Mouse (Mus musculus): ENCODE data around the gene Unc13a. TPM values are rescaled to one million over a fixed set of nuclear protein-coding genes. Genes with fewer than 3 reads are reported as not detected.

Gene Unc13a
- polyA plus RNA-seq (2016; fragmentation: Nextera tagmentation; extraction: Ambion mirVana) = 0.47 and 0.64 TPM in 2 replicates

DNA sequence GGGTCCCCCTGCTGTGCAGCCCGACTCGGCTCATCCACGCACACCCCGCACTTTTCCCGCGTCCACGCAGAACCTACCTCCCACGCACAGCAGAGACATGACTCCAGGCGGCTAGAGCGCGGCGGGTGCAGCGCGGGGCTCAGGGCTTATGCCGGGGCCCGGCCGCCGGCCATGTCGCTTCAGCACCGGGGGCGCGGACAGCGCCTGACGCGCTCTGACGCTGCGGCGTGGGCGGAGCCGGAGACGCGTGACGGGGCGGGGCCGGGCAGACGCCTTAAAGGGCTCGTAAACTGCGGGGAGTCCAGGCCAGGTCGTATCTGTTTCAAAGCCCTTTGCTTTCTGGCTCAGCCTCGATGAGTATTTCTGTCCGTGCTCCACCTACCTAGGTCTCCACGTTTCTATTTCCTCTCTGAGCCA, at the start of gene Unc13a:
TSS of gene Unc13a (minus strand) at position 209 of the 417 bp plus-strand sequence.
- H3K4me3 ChIP-seq = peak within 1 kb of the TSS; percentile 57
- peaks cover 47% of the 10 kb centered on the region for H3K4me1 ChIP-seq (replicated peaks)
- H3K27me3 ChIP-seq (replicated peaks) = no peaks in the 10 kb centered on the region; the same call in 1 of the 2 replicates
- no peaks in the 10 kb centered on the region for H3K9me3 ChIP-seq (replicated peaks)
- no peaks in the 10 kb centered on the region for H3K36me3 ChIP-seq
- H3K9ac ChIP-seq = peak within 1 kb of the TSS; percentile 57
- H3K4me2 ChIP-seq = peak within 1 kb of the TSS; percentile 99
- WGBS = under 1% methylated on average over 42 of the region's 42 CpGs
- H3K27ac ChIP-seq (ENCODE audit: poor library complexity, severe bottlenecking) = 0 out of 2 replicates have a peak within 1 kb of the TSS, but pooled peaks have one; percentile 11
- peak; percentile 58 for ATAC-seq (ENCODE audit: insufficient number of reproducible peaks, low FRiP score)

DNA sequence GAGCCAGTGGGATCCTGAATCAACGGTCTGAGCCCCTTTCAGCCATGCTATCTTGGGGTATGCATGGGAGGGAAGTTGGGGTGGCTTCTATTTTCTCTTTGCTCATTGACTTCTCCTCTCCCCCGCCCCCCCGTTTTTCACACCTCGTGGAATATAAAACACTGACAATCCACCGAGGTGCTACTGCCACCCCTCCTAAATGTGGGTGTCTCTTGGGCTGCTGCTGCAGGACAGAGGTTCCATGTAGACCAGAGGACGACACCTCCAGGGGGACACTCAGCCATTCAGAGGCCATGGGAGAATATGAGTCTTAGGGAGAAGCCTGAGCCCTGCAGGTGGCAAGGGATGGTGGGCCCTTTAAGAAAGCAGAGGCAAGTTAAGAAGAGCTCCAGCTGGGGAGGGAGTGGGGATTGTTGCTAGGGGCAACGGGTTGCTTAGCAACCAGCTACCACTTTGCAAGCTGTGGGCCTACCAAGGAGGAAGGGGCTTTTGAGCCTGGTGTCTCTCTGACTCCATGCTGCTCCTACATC, 48.4 kb upstream of the Unc13a start:
- no peak overlapping the region for H3K27ac ChIP-seq (ENCODE audit: poor library complexity, severe bottlenecking)
- no peak overlapping the region for H3K4me2 ChIP-seq
- no peaks in the 10 kb centered on the region for H3K9me3 ChIP-seq (replicated peaks)
- 40% methylated on average over 7 of the region's 7 CpGs for WGBS
- peaks cover 83% of the 10 kb centered on the region for H3K27me3 ChIP-seq (replicated peaks)
- H3K36me3 ChIP-seq = no peaks in the 10 kb centered on the region
- no peak for ATAC-seq (ENCODE audit: insufficient number of reproducible peaks, low FRiP score)
- H3K9ac ChIP-seq = no peak overlapping the region
- H3K4me1 ChIP-seq (replicated peaks) = peaks cover 1% of the 10 kb centered on the region
- H3K4me3 ChIP-seq = no peak overlapping the region

DNA sequence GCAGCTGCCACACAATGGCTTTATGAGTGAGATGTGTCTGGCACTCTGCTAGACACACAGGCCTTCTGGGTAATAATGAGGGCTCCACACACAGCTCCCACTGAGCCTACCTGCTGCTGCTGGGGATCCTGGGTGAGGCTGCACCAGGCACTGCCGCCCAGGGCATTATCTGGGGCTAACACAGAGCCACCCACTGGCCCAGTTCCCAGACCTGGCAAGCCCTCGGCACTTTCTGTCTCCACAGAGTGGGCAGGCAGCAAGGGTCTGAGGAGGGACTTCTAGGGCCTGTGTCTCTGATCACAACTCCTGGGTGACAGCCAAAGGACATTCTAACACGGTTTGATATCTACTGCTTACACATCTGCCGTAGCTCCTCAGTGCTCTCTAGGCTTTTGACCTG, 47.7 kb upstream of the Unc13a start:
- H3K27me3 ChIP-seq (replicated peaks) = peaks cover 82% of the 10 kb centered on the region
- 49% methylated on average over 4 of the region's 4 CpGs for WGBS
- H3K27ac ChIP-seq (ENCODE audit: poor library complexity, severe bottlenecking) = no peak overlapping the region
- H3K9ac ChIP-seq = no peak overlapping the region
- no peak overlapping the region for H3K4me3 ChIP-seq
- H3K9me3 ChIP-seq (replicated peaks) = no peaks in the 10 kb centered on the region
- ATAC-seq (ENCODE audit: insufficient number of reproducible peaks, low FRiP score) = no peak
- no peaks in the 10 kb centered on the region for H3K36me3 ChIP-seq
- no peaks in the 10 kb centered on the region for H3K4me1 ChIP-seq (replicated peaks)
- H3K4me2 ChIP-seq = no peak overlapping the region

DNA sequence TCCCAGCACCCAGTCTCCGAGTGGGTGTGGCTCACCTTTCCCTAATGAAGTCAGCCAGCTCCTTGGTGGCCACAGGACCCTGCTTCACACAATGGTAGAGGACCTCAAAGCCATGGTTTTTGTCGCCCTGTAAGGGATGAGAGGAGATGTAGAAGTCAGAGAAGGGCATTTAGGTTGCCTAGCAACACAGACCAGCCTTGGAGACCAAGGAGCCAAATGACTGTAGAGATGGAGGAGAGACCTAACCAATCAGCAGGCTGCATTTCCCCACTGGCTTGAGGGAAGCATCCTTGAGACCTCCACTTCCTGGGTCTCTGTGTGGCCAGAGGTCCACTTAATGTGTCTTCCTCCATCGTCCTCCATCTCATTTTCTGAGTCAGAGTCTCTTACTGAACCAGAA, 46.7 kb upstream of the Unc13a start:
- WGBS = 31% methylated on average over 3 of the region's 3 CpGs
- Histone ChIP-seq H3K4me3 (no peak overlapping the region), H3K36me3 (no peaks in the 10 kb centered on the region), H3K4me1 (replicated peaks) (no peaks in the 10 kb centered on the region), H3K27me3 (replicated peaks) (peaks cover 79% of the 10 kb centered on the region), H3K4me2 (no peak overlapping the region), H3K9me3 (replicated peaks) (no peaks in the 10 kb centered on the region), H3K9ac (no peak overlapping the region), H3K27ac (ENCODE audit: poor library complexity, severe bottlenecking) (no peak overlapping the region)
- ATAC-seq (ENCODE audit: insufficient number of reproducible peaks, low FRiP score) = no peak

DNA sequence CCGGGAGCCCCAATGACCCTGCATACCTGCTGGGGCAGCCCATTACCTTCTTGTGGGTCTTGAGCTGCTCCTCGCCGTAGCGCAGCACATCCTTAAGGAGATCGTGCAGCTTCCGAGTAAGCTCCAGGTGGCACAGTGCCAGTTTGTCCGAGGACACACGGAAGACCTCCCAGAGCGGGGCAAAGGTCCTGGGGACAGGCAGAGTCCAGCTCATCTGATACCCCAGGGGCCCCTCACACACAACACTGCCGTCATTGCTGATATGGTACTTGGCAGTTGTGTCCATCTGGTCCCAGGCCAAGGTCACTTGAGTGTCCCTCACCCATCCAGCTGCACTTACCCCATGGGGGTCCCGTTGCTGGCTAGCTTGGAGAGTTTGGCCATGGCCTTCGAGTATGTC, 45.5 kb upstream of the Unc13a start:
- Histone ChIP-seq H3K36me3 (no peaks in the 10 kb centered on the region), H3K4me3 (no peak overlapping the region), H3K27me3 (replicated peaks) (peaks cover 77% of the 10 kb centered on the region), H3K4me2 (no peak overlapping the region), H3K4me1 (replicated peaks) (no peaks in the 10 kb centered on the region), H3K27ac (ENCODE audit: poor library complexity, severe bottlenecking) (no peak overlapping the region), H3K9me3 (replicated peaks) (no peaks in the 10 kb centered on the region), H3K9ac (no peak overlapping the region)
- no peak for ATAC-seq (ENCODE audit: insufficient number of reproducible peaks, low FRiP score)
- 73% methylated on average over 12 of the region's 12 CpGs for WGBS

DNA sequence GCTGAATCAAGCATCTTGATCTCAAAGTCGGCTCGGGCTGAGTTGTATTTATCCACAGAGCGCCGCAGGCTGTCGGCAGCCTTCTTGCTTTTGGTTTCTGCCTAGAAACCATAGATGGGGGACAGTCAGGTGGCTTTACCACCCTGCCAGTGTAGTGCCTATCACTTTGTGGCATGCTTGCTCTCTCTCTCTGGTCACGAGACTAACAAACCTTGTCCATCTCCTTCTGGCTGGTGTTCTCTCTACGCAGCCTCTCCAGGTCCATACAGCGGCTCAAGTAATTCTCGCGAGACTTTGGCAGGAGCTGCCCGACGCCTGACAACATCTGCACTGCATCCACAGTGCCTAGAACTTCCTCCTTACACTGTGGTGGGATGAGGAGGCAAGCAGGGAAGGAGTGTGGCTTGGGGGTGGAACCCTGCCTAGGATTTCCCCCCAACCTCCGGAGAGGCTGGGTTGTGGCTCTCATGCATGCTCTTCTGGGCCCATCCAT, 45.0 kb upstream of the Unc13a start:
- H3K9ac ChIP-seq = no peak overlapping the region
- WGBS = 75% methylated on average over 13 of the region's 13 CpGs
- no peak for ATAC-seq (ENCODE audit: insufficient number of reproducible peaks, low FRiP score)

DNA sequence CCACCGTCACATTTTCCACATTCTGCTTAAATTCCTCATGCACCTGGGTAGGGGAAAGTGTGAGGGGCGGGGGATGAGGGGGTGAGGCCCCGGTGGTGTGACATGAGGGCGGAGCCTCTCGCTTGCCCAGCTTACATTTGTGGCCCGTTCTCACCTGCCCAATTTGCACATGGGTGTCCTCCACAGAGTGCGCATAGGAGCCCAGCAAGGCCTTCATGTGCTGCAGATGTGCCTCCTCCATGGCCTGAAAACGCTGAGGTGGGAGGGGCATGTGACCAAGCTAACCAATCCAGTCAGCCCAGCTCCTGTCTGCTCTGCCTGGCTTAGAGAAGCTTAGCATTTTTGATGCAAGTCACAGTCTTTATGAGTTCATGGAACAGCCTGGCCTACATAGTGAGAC, 44.0 kb upstream of the Unc13a start:
- Histone ChIP-seq H3K4me2 (no peak overlapping the region), H3K9me3 (replicated peaks) (no peaks in the 10 kb centered on the region), H3K36me3 (no peaks in the 10 kb centered on the region), H3K27me3 (replicated peaks) (peaks cover 77% of the 10 kb centered on the region), H3K4me1 (replicated peaks) (no peaks in the 10 kb centered on the region), H3K27ac (ENCODE audit: poor library complexity, severe bottlenecking) (no peak overlapping the region), H3K9ac (no peak overlapping the region), H3K4me3 (no peak overlapping the region)
- 36% methylated on average over 8 of the region's 8 CpGs for WGBS
- ATAC-seq (ENCODE audit: insufficient number of reproducible peaks, low FRiP score) = no peak

More for the DNA sequence above, 45.0 kb upstream of the Unc13a start:
- Histone ChIP-seq H3K4me2 (no peak overlapping the region), H3K4me1 (replicated peaks) (no peaks in the 10 kb centered on the region), H3K27ac (ENCODE audit: poor library complexity, severe bottlenecking) (no peak overlapping the region), H3K27me3 (replicated peaks) (peaks cover 77% of the 10 kb centered on the region), H3K9me3 (replicated peaks) (no peaks in the 10 kb centered on the region), H3K36me3 (no peaks in the 10 kb centered on the region), H3K4me3 (no peak overlapping the region)

DNA sequence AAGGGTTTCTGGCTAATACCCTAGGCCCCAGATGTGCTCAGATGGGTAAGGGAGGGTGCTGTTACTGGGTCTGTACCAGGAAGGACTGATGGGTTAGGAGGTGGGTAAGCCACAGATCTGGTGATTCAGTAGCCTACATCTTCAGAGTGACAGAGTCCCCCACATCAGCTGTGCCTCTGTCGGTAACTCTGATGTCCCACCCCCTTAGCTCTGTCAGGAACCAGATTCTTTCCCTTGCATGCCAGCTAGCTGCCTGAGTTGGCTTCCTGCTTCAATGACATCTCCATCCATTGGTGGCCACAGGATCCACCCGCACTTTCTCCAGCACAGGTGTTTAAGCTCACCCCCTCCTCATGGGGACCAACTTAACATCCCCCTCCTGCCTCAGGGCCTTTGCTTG, 40.0 kb upstream of the Unc13a start:
- Histone ChIP-seq H3K9ac (no peak overlapping the region), H3K36me3 (no peaks in the 10 kb centered on the region), H3K9me3 (replicated peaks) (no peaks in the 10 kb centered on the region), H3K4me2 (no peak overlapping the region), H3K4me3 (no peak overlapping the region), H3K27me3 (replicated peaks) (peaks cover 84% of the 10 kb centered on the region), H3K27ac (ENCODE audit: poor library complexity, severe bottlenecking) (no peak overlapping the region), H3K4me1 (replicated peaks) (peaks cover 5% of the 10 kb centered on the region; the same call in 1 of the 2 replicates)
- WGBS = 60% methylated on average over 2 of the region's 2 CpGs
- ATAC-seq (ENCODE audit: insufficient number of reproducible peaks, low FRiP score) = no peak

DNA sequence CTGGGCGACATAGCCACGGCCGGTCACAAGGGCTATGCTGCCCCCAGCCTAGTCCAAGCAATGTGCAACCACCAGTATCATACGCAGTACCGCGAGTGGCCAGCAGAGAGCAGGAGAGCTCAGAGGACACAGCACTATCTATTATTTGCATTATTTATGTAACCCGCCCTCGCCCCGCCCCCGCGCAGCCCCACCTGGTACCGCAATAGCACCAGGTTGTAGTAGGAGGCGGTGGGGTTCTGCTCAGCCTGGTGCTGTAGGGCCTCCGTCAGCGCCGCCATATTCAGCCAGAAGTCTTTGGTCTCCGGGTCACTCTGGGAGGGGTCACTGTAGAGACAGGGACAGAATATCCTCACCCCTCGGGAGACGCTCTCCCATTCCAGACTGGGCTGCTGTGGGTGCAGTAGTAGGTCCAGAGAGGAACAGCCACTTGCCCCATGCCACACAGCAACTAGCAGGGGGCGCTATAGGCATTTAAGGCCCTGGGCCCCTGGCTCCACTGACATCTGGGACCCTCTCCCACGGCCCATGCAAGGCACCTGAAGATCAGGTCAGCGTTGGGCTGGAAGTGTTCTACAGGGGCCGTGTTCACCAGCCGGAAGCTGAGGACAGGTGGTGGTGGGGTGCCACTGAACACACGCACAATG, 38.4 kb upstream of the Unc13a start:
- 19% methylated on average over 25 of the region's 25 CpGs for WGBS

DNA sequence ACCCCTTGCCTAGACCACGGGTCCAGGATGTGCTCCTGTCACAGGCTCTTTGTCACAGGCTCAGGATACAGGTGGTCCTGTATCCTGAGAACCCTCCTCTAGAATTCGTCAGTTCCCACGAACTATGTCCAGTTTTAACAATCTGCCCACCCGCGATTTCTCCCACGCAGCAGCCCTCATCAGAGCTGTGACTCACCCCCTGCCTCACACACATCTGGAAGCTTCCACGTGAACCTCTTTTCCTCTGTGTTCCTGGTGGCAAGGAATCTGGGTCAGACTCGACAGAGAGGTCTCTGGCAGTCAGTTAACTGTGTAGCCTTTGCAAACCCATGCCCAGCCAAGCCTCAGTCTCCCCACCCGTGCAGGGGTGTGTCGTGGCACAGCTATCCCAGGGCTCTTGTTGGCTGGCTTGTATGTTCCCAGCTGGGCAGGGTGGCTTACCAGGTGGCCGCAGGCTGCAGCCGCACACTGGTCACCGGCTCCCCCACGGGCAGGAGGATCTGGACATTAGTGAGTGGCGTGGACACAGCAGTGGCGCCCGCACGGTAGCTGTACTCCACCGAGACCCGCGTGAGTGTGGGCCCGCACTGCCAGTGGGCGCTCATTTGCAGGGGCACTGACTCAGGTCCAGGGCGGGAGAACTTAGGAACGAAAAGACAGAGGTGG, 37.7 kb upstream of the Unc13a start:
- H3K27me3 ChIP-seq (replicated peaks) = peaks cover 88% of the 10 kb centered on the region
- no peak overlapping the region for H3K9ac ChIP-seq
- 35% methylated on average over 25 of the region's 25 CpGs for WGBS
- H3K4me3 ChIP-seq = peak overlapping the region; percentile 4; the same call in 1 of the 2 replicates
- peak overlapping the region; percentile 51 for H3K4me2 ChIP-seq
- H3K36me3 ChIP-seq = no peaks in the 10 kb centered on the region
- H3K4me1 ChIP-seq (replicated peaks) = peaks cover 5% of the 10 kb centered on the region; the same call in 1 of the 2 replicates
- ATAC-seq (ENCODE audit: insufficient number of reproducible peaks, low FRiP score) = peak; percentile 1; the same call in 1 of the 2 replicates
- no peak overlapping the region for H3K27ac ChIP-seq (ENCODE audit: poor library complexity, severe bottlenecking)
- no peaks in the 10 kb centered on the region for H3K9me3 ChIP-seq (replicated peaks)

More for the DNA sequence above, 38.4 kb upstream of the Unc13a start:
- H3K4me2 ChIP-seq = peak overlapping the region; percentile 51
- H3K27ac ChIP-seq (ENCODE audit: poor library complexity, severe bottlenecking) = no peak overlapping the region
- peaks cover 87% of the 10 kb centered on the region for H3K27me3 ChIP-seq (replicated peaks)
- H3K9me3 ChIP-seq (replicated peaks) = no peaks in the 10 kb centered on the region
- H3K36me3 ChIP-seq = no peaks in the 10 kb centered on the region
- ATAC-seq (ENCODE audit: insufficient number of reproducible peaks, low FRiP score) = peak; percentile 35
- no peak overlapping the region for H3K9ac ChIP-seq
- H3K4me3 ChIP-seq = peak overlapping the region; percentile 4; the same call in 1 of the 2 replicates
- H3K4me1 ChIP-seq (replicated peaks) = peaks cover 5% of the 10 kb centered on the region; the same call in 1 of the 2 replicates

DNA sequence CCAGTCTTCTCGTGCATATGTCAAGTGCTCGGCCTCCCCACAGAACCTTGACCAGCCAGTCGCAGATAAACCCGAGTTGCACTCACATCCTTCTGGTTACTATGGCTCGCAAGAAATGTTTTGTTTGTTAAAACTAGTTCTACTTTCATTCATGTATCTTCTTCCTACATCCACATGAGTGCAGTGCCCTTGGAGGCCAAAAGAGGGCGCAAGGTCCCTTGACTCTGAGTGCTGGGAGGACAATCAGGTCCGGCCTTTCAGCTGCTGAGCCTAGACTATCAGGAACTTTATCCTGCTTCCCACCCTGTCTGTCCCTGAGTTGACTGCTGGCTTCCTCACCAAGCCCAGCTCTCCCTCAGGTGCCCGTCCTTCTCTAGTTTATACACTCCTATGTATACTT, 36.3 kb upstream of the Unc13a start:
- Histone ChIP-seq H3K9me3 (replicated peaks) (no peaks in the 10 kb centered on the region), H3K4me2 (no peak overlapping the region), H3K9ac (no peak overlapping the region), H3K27me3 (replicated peaks) (peaks cover 91% of the 10 kb centered on the region), H3K4me3 (no peak overlapping the region), H3K27ac (ENCODE audit: poor library complexity, severe bottlenecking) (no peak overlapping the region), H3K36me3 (no peaks in the 10 kb centered on the region), H3K4me1 (replicated peaks) (peaks cover 5% of the 10 kb centered on the region; the same call in 1 of the 2 replicates)
- 27% methylated on average over 8 of the region's 8 CpGs for WGBS
- ATAC-seq (ENCODE audit: insufficient number of reproducible peaks, low FRiP score) = no peak
